Mouse (Mus musculus): ENCODE results near the gene Ank. TPM values are rescaled to one million over a fixed set of nuclear protein-coding genes. Genes with fewer than 3 reads are reported as not detected.

The Ank gene
- polyA plus RNA-seq, 1 experiment from 2014 or later: 13.2 TPM

DNA sequence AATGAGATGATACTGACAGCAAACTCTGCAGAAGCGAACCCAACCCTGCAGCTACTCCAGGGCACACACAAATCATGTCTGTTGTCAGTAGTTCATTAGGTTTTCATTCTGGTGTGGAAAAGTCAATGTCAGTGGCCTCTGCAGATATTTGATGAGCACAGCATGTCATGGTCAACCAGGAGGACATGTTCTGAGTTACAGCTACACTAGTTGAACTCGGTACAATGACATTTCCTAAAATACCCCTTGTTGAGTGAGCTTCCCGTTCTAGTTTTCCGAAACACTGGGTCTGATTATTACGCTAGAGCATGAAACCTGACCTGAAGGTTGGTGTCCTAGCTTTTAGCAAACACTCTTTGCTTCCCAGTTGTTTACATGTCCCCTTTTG is 119.6 kb downstream of the Ank start:
- Histone ChIP-seq H3K4me1 (replicated peaks) (peaks cover 10% of the 10 kb centered on the region), H3K9ac (no peak overlapping the region), H3K27me3 (no peaks in the 10 kb centered on the region), H3K4me2 (no peak overlapping the region), H3K36me3 (peaks cover 42% of the 10 kb centered on the region), H3K9me3 (no peaks in the 10 kb centered on the region), H3K27ac (no peak overlapping the region), H3K4me3 (no peak overlapping the region)
- WGBS: 94% methylated on average over 5 of the region's 5 CpGs
- no peak for ATAC-seq (ENCODE audit: low FRiP score)

DNA sequence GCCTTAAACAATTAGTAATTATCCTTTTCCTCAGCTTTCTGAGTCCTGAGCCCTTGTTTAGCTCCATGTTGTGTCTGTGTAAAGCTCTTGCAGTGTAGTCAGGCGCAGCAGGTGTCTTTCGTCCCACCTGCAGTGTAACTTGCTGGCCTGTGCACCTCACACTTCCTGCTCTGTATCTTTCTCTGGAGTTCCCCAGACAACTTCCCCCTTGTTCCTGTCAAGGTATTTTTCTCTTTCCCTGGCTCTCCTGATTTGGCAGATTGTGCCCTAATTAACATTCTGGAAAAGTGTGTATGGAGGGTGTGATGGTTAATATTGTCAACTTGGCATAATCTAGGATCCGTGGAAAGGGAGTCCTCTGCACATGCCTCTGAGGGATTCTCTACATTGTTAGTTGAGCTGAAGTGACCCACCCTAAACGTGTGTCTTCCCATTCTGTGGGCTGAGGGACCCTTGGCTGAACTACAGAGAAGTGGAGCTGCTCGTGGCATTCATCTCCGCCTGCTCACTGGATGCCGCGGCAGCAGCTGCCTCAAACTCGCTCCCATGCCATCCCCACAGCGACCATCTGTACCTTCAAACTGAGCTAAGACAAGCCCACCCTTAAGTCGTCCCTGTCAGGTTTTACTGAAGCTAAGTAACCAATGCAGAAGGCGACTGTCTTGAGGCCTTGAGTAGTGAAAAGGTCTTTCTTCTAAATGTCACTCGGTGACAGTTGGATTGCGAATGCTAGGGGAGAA is 121.8 kb downstream of the Ank start:
- WGBS: 68% methylated on average over 14 of the region's 14 CpGs
- Histone ChIP-seq H3K4me1 (replicated peaks) (no peaks in the 10 kb centered on the region), H3K9ac (no peak overlapping the region), H3K4me3 (no peak overlapping the region), H3K27me3 (no peaks in the 10 kb centered on the region), H3K36me3 (peaks cover 54% of the 10 kb centered on the region), H3K9me3 (no peaks in the 10 kb centered on the region), H3K27ac (0 out of 2 replicates have a peak overlapping the region, but pooled peaks have one; percentile 12), H3K4me2 (no peak overlapping the region)
- no peak for ATAC-seq (ENCODE audit: low FRiP score)

DNA sequence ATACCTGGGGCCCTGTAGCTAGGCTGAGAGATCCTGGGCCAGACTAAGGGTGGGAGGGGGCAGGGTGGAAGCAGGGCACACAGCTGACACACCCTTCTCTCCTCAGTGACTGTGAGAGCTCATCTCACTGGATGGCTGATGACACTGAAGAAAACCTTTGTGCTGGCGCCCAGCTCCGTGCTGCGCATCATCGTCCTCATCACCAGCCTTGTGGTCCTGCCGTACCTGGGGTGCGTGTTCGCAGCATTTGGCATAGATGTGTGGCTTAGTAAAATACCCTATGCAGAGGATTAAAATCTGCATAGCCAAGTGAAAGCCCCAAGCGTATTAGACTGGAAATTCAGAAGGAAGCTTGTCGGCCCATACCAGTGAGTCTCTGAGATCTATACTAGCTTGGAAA is 124.3 kb downstream of the Ank start:
- Histone ChIP-seq H3K4me3 (no peak overlapping the region), H3K9ac (no peak overlapping the region), H3K9me3 (no peaks in the 10 kb centered on the region), H3K36me3 (peaks cover 57% of the 10 kb centered on the region), H3K27ac (no peak overlapping the region), H3K4me1 (replicated peaks) (peaks cover 9% of the 10 kb centered on the region), H3K4me2 (no peak overlapping the region), H3K27me3 (no peaks in the 10 kb centered on the region)
- ATAC-seq (ENCODE audit: low FRiP score): no peak
- 99% methylated on average over 9 of the region's 9 CpGs for WGBS

DNA sequence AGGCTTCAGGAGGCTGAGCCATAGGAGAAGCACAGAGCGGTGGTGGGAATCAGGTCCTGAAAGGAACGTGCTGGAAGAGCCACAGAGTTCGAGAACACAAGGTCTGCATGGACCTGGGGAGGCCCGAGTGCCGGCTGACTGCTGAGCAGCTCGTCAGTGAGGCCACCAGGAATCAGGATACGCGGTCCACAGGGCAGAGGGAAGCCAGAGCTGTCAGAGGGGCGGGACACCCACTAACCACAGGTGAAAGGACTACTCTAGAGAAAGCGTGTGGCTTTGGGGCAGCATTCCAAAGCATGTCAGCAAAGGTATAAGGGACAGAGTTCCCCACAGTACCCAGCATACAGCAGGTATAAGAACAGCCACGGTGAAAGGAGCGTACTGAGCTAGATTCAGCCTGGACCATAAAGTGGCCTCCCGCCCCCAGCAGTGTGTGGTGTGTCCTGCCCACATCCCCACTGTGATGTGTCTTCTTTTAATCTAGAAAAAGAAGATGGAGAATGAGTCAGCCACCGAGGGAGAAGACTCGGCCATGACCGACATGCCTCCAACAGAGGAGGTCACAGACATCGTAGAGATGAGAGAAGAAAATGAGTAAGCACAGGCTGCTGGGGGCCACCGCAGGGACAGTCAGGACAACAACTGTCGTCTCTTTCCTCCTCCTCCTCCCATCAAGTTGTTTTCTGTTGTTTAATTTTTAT is 126.3 kb downstream of the Ank start:
- H3K9me3 ChIP-seq: no peaks in the 10 kb centered on the region
- 87% methylated on average over 19 of the region's 19 CpGs for WGBS

DNA sequence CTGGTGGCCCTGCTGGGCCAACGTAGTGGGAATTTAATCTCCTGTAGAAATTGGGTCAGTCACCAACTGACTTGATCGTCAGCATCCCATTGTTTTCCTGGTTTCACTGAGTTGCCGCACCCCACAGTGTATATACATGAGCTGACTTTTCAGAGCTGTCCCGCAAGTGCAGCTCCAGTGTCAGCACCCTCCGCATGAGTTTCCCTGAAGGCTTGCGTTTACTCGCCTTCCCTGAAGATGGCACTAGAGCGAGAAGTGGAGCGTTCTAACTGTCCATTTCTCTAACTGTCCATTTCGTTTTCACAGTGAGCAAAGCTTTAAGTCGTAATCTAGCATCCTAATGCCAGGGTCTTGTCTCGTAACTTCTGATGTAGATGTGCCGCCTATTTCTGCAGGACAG is 127.2 kb downstream of the Ank start:
- WGBS: 74% methylated on average over 13 of the region's 13 CpGs
- Histone ChIP-seq H3K9ac (no peak overlapping the region), H3K9me3 (no peaks in the 10 kb centered on the region), H3K36me3 (peaks cover 57% of the 10 kb centered on the region), H3K4me3 (no peak overlapping the region), H3K4me2 (no peak overlapping the region), H3K27ac (no peak overlapping the region), H3K4me1 (replicated peaks) (peaks cover 14% of the 10 kb centered on the region), H3K27me3 (no peaks in the 10 kb centered on the region)
- ATAC-seq (ENCODE audit: low FRiP score): no peak

More for the DNA sequence above, 126.3 kb downstream of the Ank start:
- Histone ChIP-seq H3K36me3 (peaks cover 57% of the 10 kb centered on the region), H3K4me3 (no peak overlapping the region), H3K4me1 (replicated peaks) (peaks cover 14% of the 10 kb centered on the region), H3K9ac (no peak overlapping the region), H3K4me2 (no peak overlapping the region), H3K27ac (no peak overlapping the region), H3K27me3 (no peaks in the 10 kb centered on the region)
- no peak for ATAC-seq (ENCODE audit: low FRiP score)

DNA sequence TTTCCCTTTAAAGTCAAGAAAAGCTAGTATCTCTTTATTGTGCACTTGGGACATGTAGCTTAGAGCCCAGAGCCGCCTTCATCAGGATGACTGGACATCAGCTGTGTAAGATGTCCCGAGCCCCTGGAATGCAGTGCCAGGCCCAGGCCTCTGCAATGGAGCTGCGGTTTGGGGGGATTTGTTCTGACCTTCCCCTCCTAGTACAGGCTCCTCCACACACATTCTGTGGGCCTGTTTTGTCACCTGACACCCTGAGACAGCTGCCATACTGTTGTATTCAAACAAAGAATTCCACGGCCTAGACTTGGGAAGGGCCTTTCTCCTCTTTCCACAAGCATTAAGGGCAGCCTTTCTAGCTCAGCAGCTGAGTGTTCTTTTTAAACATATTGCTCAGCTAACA is 128.5 kb downstream of the Ank start:
- H3K9me3 ChIP-seq: no peaks in the 10 kb centered on the region
- H3K4me2 ChIP-seq: no peak overlapping the region
- H3K36me3 ChIP-seq: peaks cover 51% of the 10 kb centered on the region
- H3K4me3 ChIP-seq: no peak overlapping the region
- 37% methylated on average over 4 of the region's 4 CpGs for WGBS
- H3K27ac ChIP-seq: peak overlapping the region; percentile 44; the same call in 1 of the 2 replicates
- ATAC-seq (ENCODE audit: low FRiP score): no peak
- no peak overlapping the region for H3K9ac ChIP-seq
- peaks cover 14% of the 10 kb centered on the region for H3K4me1 ChIP-seq (replicated peaks)
- no peaks in the 10 kb centered on the region for H3K27me3 ChIP-seq

DNA sequence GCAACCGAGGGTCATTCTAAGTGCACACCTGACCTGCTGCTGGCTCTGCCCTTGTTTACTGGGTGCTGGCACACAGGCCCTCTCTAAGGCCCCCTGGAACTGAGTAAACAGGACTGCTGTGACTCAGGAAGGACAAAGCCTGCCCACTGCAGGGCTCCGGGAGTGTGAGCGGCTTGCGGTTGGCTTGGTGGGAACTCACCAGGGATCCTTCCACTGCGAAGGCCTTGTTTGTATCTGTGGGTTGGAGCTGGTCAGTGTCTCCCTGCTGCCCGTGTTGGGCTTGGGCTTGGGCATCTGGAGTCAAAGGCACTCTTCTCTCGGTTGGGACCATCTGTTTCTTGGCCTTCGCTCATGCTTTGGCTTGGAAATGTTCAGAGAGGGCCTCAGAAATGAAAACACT is 129.1 kb downstream of the Ank start:
- H3K9ac ChIP-seq: no peak overlapping the region
- H3K4me2 ChIP-seq: no peak overlapping the region
- WGBS: 45% methylated on average over 8 of the region's 8 CpGs
- H3K4me1 ChIP-seq (replicated peaks): peaks cover 14% of the 10 kb centered on the region
- ATAC-seq (ENCODE audit: low FRiP score): no peak
- no peak overlapping the region for H3K4me3 ChIP-seq
- peaks cover 51% of the 10 kb centered on the region for H3K36me3 ChIP-seq
- no peaks in the 10 kb centered on the region for H3K9me3 ChIP-seq
- peak overlapping the region; percentile 44; the same call in 1 of the 2 replicates for H3K27ac ChIP-seq
- no peaks in the 10 kb centered on the region for H3K27me3 ChIP-seq

DNA sequence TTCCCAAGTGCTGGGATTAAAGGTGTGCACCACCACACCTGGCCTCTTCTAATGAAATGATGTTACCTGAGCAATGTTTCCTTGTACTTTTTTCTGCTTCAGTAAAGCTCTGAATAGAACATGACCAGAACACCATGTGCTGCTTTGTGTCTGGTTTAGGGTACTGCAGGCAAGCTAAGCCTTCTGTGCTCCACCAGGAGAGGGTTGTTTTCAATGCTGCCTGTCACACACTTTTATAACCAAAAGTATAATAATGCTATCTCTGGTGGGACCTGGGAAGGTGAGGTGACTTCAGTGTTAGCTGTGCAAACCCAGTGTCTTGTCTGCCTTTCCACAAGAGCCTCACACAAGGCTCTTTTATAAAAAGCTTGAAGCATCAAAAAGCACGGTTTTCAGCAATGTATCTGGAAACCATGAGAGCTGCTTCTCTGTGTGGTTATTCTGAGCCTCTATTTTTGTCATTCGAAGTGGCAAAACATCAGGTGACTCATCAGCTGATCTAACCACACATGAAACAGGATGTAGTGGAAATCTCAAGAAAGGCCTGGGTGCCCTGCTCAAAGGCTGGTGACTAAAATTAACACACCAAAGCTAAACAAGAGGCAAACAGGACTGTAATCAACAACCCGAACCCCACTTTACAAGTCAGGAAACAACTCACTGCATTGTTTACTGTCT is 130.1 kb downstream of the Ank start:
- Histone ChIP-seq H3K36me3 (peaks cover 42% of the 10 kb centered on the region), H3K9me3 (no peaks in the 10 kb centered on the region), H3K27ac (no peak overlapping the region), H3K4me3 (no peak overlapping the region), H3K9ac (no peak overlapping the region), H3K27me3 (no peaks in the 10 kb centered on the region), H3K4me1 (replicated peaks) (peaks cover 14% of the 10 kb centered on the region), H3K4me2 (no peak overlapping the region)
- no peak for ATAC-seq (ENCODE audit: low FRiP score)
- WGBS: 80% methylated on average over 3 of the region's 3 CpGs

DNA sequence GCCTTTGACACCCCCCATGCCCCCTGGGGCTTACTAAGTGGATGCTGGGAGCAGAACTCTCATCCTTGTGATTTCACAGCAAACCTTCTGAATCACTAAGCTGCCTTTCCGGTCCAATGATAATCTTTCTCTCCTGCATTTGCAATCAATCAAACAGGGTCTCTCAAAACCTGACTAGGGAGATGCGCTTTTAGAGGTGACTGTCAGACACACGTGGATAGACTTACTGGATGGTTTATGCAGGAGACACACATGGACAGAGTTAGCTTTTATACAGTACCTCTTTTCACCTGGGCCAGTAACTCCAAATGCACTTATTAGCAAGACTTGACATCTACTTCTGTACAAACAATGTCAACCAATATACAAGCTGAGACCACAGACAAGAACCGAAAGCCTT is 131.0 kb downstream of the Ank start:
- Histone ChIP-seq H3K4me3 (no peak overlapping the region), H3K27ac (no peak overlapping the region), H3K27me3 (no peaks in the 10 kb centered on the region), H3K4me1 (replicated peaks) (peaks cover 14% of the 10 kb centered on the region), H3K36me3 (peaks cover 33% of the 10 kb centered on the region), H3K9ac (no peak overlapping the region), H3K4me2 (no peak overlapping the region), H3K9me3 (no peaks in the 10 kb centered on the region)
- WGBS: 82% methylated on average over 4 of the region's 4 CpGs
- no peak for ATAC-seq (ENCODE audit: low FRiP score)

DNA sequence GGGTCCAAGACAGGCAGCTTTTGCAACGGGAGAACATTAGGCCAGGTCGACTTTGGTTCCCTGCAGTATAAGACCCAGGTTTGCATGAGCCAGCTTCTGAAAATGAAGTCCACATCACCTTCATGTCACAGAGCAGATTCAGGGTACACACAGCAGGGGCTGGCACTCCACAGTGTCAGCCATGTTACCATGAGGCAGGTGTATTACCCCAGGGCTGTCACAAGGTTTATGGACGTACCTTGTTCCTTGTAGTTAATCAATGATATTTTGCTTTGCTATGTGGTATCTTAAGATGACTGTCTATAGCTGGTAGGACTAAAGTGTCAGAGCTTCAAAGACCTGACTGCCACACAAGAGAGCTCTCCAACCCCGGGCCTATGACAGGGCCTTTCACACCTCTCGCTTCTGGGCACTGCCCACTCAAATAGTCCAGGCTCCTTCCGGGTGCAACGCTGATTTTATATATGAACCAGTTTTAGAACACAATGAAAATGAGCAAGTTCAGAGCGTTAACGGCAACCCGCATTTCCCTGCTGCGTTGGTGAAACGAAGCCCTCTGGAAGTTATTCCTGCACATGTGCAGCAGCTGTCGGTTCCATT is 132.4 kb downstream of the Ank start:
- Histone ChIP-seq H3K4me3 (no peak overlapping the region), H3K27me3 (no peaks in the 10 kb centered on the region), H3K9ac (no peak overlapping the region), H3K4me2 (no peak overlapping the region), H3K4me1 (replicated peaks) (peaks cover 14% of the 10 kb centered on the region), H3K36me3 (peaks cover 26% of the 10 kb centered on the region), H3K9me3 (no peaks in the 10 kb centered on the region), H3K27ac (no peak overlapping the region)
- WGBS: 94% methylated on average over 13 of the region's 13 CpGs
- no peak for ATAC-seq (ENCODE audit: low FRiP score)

DNA sequence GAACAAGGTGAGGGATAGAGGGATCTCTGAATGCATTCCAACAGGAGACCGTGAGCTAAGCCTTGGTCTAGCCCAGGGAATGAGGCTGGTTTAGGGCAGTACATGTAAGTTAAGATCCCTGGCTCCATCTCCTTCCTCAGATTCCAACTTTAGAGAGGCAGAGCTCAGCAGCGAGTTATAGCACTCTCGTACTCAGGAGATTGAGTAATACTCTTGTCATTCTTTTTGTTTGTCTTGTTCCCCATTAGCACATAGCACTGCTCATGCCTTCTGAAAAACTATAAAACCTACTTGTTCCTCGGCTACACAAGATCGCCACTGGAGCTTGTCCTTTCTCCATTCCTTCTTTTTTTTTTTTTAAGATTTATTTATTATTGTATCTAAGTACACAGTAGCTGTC is 134.0 kb downstream of the Ank start:
- Histone ChIP-seq H3K4me1 (replicated peaks) (peaks cover 7% of the 10 kb centered on the region), H3K36me3 (peaks cover 21% of the 10 kb centered on the region), H3K9me3 (no peaks in the 10 kb centered on the region), H3K27ac (no peak overlapping the region), H3K4me2 (no peak overlapping the region), H3K27me3 (no peaks in the 10 kb centered on the region), H3K9ac (no peak overlapping the region), H3K4me3 (no peak overlapping the region)
- no peak for ATAC-seq (ENCODE audit: low FRiP score)
- WGBS: 93% methylated on average over 5 of the region's 5 CpGs

DNA sequence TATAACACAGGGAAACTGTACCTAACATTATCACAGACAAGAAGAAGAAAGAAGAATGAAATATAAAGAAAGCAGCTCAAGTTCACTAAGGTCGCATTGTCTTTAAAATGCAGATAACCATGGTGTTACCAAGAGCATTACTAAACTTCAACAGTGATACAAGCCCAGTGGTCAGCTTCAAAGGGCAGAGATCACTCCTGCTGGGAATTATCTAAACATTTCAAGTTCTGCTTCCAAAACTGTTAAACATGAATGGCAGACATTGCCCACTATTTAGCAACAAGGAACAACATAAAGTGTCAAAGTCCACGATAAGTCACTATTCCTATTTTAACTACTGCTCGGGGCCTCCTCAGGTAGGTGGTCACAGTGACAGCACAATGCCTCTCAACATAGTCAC is 138.1 kb downstream of the Ank start:
- Histone ChIP-seq H3K27ac (no peak overlapping the region), H3K4me1 (replicated peaks) (no peaks in the 10 kb centered on the region), H3K4me2 (no peak overlapping the region), H3K27me3 (no peaks in the 10 kb centered on the region), H3K36me3 (peaks cover 46% of the 10 kb centered on the region), H3K4me3 (no peak overlapping the region), H3K9me3 (no peaks in the 10 kb centered on the region), H3K9ac (no peak overlapping the region)
- no peak for ATAC-seq (ENCODE audit: low FRiP score)
- 94% methylated on average over 3 of the region's 3 CpGs for WGBS

Measured in hindbrain, embryonic 13.5 days (tissue).